Mouse (Mus musculus) olfactory bulb, adult 2 months (tissue): Measurements from ENCODE around the gene Cyp4a32. TPM values are rescaled to one million over a fixed set of nuclear protein-coding genes. Genes with fewer than 3 reads are reported as not detected.
"Not testable (repeated sequence)": the region's sequence is repeated elsewhere in the genome, so short reads cannot be mapped to it uniquely, and the experiment has no call there.

ENCODE experiments used
- H3K27ac ChIP-seq: fragments of 200-500 bp; 2 replicates; pipeline ENCODE4 v1.5.1; 2012; ENCODE audit warnings: low read depth, low read length; ENCODE audit not compliant: insufficient read depth
- H3K4me1 ChIP-seq: fragments of 200-500 bp; 2 replicates; pipeline ENCODE4 v1.6.1; 2012; ENCODE audit warnings: low read length; ENCODE audit not compliant: control insufficient read depth, insufficient read depth
- H3K4me3 ChIP-seq: fragments of 200-500 bp; 2 replicates; pipeline ENCODE4 v1.5.1; 2012; ENCODE audit warnings: mild to moderate bottlenecking, low read depth, low read length, moderate library complexity; ENCODE audit not compliant: insufficient read depth
- CTCF ChIP-seq: fragments of 200-500 bp; IDR thresholded peaks from 2 replicates; pipeline ENCODE4 v1.5.1; 2012; ENCODE audit warnings: low read depth, mild to moderate bottlenecking, low read length, moderate library complexity; ENCODE audit not compliant: insufficient read depth
- POLR2A ChIP-seq: fragments of 200-500 bp; IDR thresholded peaks from 2 replicates; pipeline ENCODE4 v1.6.1; 2012; ENCODE audit warnings: mild to moderate bottlenecking, low read depth, low read length, moderate library complexity; ENCODE audit not compliant: insufficient read depth
- WGBS: fragments of 180-500 bp; shearing (Covaris S2); methylation state at CpG from one replicate; pipeline ENCODE4 v1.1.7; 2018; 5-methylcytosine and 5-hydroxymethylcytosine counted together
- polyA plus RNA-seq: library from polyadenylated mRNA; stranded (reverse); fragments of >200 nt; gene quantifications from 2 replicates; pipeline ENCODE4 v1.2.4, GENCODE M21; 2012; ENCODE audit warnings: low replicate concordance; ENCODE audit not compliant: missing spikeins, insufficient read depth, insufficient read length

The Cyp4a32 gene
- not detected in 2 replicates for polyA plus RNA-seq

DNA sequence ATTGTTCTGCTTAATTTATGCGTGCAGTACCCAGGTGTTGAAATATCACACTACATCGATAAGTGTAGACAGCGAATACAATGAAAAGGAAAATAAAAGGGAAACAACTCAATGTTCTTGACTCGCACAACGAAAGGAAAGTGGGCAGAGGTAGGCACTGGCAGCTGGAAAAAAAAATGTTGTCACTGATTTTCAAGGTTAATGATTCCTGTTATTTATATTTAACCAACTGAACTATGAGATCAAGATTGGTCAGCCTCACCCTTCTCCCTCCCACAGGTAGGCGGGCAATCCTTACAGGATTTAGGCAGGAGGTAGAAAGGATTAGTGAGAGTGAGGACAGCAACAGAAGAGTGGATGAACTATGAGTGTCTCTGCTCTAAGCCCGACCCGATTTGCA is at the start of gene Cyp4a32:
TSS of gene Cyp4a32 (plus strand) at position 359 of the 400 bp plus-strand sequence.
- H3K4me1 ChIP-seq, H3K4me3 ChIP-seq, H3K27ac ChIP-seq: not testable (repeated sequence)
- 88% methylated on average over 8 of the region's 8 CpGs for WGBS

- WGBS, result 94% methylated on average over 3 of the region's 3 CpGs
- Histone ChIP-seq H3K27ac (no peak overlapping the region), H3K4me3 (no peak overlapping the region), H3K4me1 (no peaks in the 10 kb centered on the region)
- no peak for TF ChIP-seq POLR2A
- TF ChIP-seq CTCF, result no peak
Observed at GRCm38 (mm10) chr4:115552726-115553125, 48.0 kb upstream of the Cyp4a32 start.

DNA sequence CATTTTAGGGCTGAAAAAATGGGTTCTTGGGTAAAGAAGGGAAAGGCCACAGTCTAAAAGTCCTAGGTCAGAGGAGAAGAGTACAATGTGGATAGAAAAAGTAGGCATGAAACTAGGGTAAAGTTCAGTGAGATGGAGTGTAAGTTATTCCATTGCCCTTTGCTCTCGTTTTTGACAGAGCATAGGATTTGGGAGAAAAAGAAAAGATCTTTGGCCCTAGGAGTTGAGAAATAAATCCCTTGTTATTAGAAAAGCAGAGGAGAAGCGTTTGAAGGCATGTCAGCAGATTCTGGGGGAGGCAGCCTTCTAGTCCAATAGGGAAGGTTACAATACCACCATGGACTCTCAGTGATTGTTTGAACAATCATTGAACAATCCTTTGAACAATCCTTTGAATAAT is 45.3 kb upstream of the Cyp4a32 start:
- WGBS, result 59% methylated on average over 2 of the region's 2 CpGs
- H3K4me3 ChIP-seq, result no peak overlapping the region
- TF ChIP-seq CTCF (no peak), POLR2A (no peak)
- H3K27ac ChIP-seq, result no peak overlapping the region
- no peaks in the 10 kb centered on the region for H3K4me1 ChIP-seq

DNA sequence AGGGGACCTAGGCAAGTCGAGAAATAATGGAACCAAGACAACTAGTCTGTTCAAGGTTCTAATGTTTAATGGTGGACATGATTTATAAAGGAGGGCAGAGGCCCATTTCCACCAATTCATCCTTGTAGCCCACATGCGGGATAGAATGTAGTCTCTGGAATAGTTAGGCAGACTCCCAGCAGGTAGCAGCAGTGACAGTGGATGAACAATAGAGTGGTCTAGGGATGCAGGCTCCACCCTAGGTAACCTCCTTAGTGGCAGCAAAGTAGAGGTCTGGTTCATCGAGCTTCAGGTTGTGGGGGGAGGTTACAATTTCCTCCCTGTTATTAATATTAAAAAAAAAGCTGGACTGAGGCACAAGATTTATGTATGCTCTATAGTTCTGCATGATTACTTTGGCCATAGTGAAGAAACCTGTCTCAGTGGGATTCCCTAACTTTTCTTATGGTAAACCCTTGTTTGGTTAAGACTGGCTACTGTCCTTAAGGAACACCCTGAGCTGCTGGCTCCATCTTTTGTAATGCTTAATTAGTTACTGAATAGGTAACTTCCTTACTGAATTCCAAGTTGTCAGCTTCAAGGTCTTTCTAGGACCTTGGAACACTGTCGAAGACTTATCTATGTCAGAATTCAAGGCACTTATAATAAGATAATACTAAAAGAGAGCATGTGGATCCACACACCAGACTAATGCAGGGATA is 42.8 kb upstream of the Cyp4a32 start:
- Histone ChIP-seq H3K27ac (no peak overlapping the region), H3K4me3 (no peak overlapping the region), H3K4me1 (no peaks in the 10 kb centered on the region)
- TF ChIP-seq CTCF (no peak), POLR2A (no peak)
- 50% methylated on average over 4 of the region's 4 CpGs for WGBS

DNA sequence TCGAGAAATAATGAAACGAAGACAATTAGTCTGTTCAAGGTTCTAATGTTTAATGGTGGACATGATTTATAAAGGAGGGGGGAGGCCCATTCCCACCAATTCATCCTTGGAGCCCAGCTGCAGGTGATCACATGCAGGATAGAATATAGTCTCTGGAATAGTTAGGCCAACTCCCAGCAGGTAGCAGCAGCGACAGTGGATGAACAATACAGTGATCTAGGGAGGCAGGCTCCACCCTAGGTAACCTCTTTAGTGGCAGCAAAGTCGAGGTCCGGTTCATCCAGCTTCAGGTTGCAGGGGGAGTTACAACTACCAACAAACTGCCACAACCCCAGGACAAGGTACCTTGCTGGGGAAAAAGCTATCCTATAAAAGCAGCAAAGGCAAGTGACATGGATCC is 39.5 kb upstream of the Cyp4a32 start:
- H3K27ac ChIP-seq, H3K4me3 ChIP-seq: not testable (repeated sequence)
- WGBS, result 51% methylated on average over 5 of the region's 5 CpGs

GRCm38 (mm10) chr4:115563401-115563800 is 37.4 kb upstream of the Cyp4a32 start, which contains the start of gene Cyp4a31:
Gene Cyp4a31 (plus strand): TSS chr4:115563649.
- Histone ChIP-seq H3K4me3 (no peak within 1 kb of the TSS), H3K27ac (no peak within 1 kb of the TSS), H3K4me1 (no peaks in the 10 kb centered on the region)
- no peak for TF ChIP-seq POLR2A
- no peak for TF ChIP-seq CTCF
- WGBS, result 87% methylated on average over 3 of the region's 3 CpGs

More for the DNA sequence above, 39.5 kb upstream of the Cyp4a32 start:
- H3K4me1 ChIP-seq, result not testable (repeated sequence)

- H3K4me3 ChIP-seq, H3K27ac ChIP-seq, H3K4me1 ChIP-seq: not testable (repeated sequence)
- WGBS, result 84% methylated on average over 6 of the region's 6 CpGs
Observed at GRCm38 (mm10) chr4:115564469-115565225, 36.1 kb upstream of the Cyp4a32 start.

DNA sequence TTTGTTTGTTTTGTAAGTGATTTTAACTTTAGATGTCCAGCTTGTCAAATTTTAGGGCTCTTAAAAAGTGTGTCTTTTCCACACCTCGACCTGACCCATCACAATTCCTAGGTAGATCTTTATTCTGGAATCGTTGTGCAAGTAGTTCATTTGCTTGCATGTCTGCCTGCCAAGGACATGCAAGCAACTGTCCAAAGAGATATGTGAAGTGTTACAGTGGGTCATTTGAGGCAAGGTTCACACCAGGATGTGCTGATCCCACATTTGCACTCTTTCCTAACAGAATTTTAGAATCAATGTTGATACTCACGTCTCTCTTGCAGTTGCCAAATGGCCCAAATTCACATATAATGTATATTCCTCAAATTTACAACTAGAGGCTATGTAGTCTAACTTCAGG is 25.5 kb upstream of the Cyp4a32 start:
- H3K4me3 ChIP-seq, result no peak overlapping the region
- H3K4me1 ChIP-seq, result no peaks in the 10 kb centered on the region
- no peak for TF ChIP-seq CTCF
- no peak for TF ChIP-seq POLR2A
- 87% methylated on average over 3 of the region's 3 CpGs for WGBS
- no peak overlapping the region for H3K27ac ChIP-seq

GRCm38 (mm10) chr4:115575776-115576175 is 25.0 kb upstream of the Cyp4a32 start:
- 85% methylated on average over 2 of the region's 2 CpGs for WGBS
- no peak overlapping the region for H3K4me3 ChIP-seq
- no peaks in the 10 kb centered on the region for H3K4me1 ChIP-seq
- no peak overlapping the region for H3K27ac ChIP-seq
- TF ChIP-seq POLR2A (no peak), CTCF (no peak)
